Mouse (Mus musculus) ovary, postnatal 10 days (tissue): ENCODE measurements around the gene Upb1.
"Not testable (repeated sequence)": the region's sequence is repeated elsewhere in the genome, so short reads cannot be mapped to it uniquely, and the experiment has no call there.

ENCODE experiments used
- DNase-seq: peaks from one replicate; pipeline ENCODE4 v3.0.0; 2022; ENCODE audit warnings: low spot score

The Upb1 gene

GRCm38 (mm10) chr10:75400958-75401357 lies at the start of gene Upb1:
TSS of gene Upb1 (plus strand) at chr10:75401115.
- no peak for DNase-seq

DNA sequence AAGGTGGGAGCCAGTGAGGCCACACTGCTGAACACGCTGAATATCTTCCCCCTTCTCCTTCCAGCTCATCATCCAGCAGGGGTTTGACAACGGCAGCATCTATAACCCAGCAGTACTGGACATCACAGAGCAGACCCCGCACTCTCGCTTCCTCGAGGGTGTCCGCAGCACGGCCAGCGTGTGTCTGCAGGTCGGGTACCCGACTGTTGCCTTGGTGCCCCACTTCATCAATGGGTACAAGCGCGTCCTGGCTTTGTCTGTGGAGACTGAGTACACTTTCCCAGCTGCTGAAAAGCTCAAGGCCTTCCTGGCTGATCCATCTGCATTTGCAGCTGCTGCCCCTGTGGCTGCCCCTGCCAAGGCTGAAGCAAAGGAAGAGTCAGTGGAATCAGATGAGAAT lies 48.4 kb upstream of the Upb1 start:
- DNase-seq, result no peak

GRCm38 (mm10) chr10:75353838-75354241 lies 47.1 kb upstream of the Upb1 start:
- DNase-seq, result not testable (repeated sequence)

DNA sequence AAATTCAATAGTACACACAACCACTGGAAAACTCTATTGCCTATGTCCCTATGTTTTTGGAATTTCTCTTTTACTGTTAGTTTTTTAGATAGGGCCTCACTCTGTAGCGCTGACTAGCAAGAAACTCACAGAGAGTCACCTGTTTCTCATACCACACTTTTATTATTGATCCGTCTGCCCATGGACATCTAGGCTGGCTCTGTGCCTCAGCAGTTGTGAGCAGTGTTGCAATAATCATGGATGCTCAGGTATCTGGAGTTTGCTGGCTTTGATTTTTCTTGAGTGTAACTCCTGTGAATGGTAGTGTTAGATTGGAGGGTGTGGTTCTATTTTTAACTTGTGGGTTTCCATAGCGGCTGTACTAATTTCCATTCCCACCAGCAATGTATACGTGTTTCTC lies 45.6 kb upstream of the Upb1 start:
- no peak for DNase-seq

- DNase-seq, result not testable (repeated sequence)
These were observed 36.7 kb upstream of the Upb1 start for GRCm38 (mm10) chr10:75364214-75364690.

GRCm38 (mm10) chr10:75364796-75365195 lies 36.1 kb upstream of the Upb1 start:
- DNase-seq, result no peak

GRCm38 (mm10) chr10:75365231-75365633 lies 35.7 kb upstream of the Upb1 start:
- no peak for DNase-seq

- not testable (repeated sequence) for DNase-seq
These were observed 27.1 kb upstream of the Upb1 start for GRCm38 (mm10) chr10:75373655-75374351.

DNA sequence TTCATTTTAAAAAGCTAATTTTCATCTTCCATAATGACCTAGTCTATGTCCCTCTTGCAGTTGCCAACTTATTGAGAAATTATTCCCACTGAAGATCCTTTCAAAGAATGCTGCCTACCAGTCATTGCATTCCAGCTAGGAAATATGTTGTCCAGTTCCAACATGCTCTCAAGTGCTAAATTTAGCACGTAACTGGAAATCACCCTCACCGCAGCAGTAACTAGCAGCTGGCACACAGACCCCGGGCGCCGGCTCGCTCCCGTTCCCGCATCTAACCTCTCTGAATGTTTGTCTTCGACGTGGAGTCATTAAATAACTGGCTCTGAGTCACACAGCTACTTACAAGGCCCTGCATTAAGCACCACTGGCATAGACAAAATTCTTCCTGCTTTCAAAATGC lies 22.2 kb upstream of the Upb1 start:
- no peak for DNase-seq

DNA sequence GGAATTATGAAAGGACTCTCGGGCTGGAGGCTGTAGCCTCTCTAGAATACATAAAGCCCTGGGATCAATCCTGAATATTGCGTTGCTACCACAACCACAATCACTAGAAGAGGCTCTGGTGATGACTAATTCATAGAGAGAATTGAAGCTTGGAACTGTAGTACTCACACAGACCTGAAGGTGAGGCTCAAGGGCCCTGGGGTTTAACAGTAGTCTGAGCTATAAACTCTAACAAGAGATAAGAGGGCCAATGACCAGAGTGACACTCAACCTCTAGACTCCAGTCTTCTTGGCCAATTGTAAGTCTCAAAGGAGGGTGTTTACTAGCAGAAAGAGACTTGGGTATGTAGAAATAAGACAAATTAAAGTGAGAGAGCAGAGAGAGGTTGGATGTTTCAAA lies 10.8 kb upstream of the Upb1 start:
- DNase-seq, result no peak

DNA sequence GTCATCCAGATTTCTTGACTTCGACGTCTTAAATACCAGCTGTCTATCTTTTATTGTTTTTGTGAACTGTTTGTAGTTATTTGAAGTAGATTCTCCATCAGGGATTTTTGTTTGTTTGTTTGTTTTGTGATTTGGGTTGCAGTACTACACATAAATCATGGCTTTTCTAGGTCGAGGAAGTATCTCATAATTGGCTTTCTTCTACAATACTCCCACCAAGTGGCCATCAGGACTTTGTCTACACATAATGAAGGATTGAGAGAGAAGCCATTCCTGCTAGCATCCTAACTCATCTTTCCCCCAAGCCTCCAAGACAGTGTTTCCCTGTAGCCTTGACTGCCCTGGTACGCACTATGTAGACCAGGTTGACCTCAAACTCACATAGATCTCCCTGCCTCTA lies 10.1 kb upstream of the Upb1 start:
- no peak for DNase-seq

DNA sequence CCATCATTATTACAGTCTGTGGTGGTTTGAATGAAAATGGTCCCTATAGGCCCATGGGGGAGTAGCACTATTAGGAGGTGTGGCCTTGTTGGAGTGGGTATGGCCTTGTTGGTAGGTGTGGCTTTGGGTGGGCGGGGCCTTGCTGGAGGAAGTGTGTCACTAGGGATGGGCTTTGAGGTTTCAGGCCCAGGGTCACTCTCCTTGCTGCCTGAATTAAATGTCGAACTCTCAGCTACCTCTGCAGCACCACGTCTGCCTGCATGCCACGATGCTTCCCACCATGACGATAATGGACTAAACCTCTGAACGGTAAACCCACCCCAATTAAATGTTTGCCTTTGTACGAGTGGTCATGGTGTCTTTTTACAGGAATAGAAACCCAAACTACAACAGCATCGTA lies 6.1 kb upstream of the Upb1 start:
- DNase-seq, result no peak

- no peak for DNase-seq
These were observed 3.9 kb upstream of the Upb1 start for GRCm38 (mm10) chr10:75396966-75397365.

GRCm38 (mm10) chr10:75405916-75406315 lies 5.0 kb downstream of the Upb1 start:
- no peak for DNase-seq

GRCm38 (mm10) chr10:75406755-75407154 lies 5.8 kb downstream of the Upb1 start:
- DNase-seq, result no peak

- no peak for DNase-seq
These were observed 6.8 kb downstream of the Upb1 start for GRCm38 (mm10) chr10:75407741-75408140.

DNA sequence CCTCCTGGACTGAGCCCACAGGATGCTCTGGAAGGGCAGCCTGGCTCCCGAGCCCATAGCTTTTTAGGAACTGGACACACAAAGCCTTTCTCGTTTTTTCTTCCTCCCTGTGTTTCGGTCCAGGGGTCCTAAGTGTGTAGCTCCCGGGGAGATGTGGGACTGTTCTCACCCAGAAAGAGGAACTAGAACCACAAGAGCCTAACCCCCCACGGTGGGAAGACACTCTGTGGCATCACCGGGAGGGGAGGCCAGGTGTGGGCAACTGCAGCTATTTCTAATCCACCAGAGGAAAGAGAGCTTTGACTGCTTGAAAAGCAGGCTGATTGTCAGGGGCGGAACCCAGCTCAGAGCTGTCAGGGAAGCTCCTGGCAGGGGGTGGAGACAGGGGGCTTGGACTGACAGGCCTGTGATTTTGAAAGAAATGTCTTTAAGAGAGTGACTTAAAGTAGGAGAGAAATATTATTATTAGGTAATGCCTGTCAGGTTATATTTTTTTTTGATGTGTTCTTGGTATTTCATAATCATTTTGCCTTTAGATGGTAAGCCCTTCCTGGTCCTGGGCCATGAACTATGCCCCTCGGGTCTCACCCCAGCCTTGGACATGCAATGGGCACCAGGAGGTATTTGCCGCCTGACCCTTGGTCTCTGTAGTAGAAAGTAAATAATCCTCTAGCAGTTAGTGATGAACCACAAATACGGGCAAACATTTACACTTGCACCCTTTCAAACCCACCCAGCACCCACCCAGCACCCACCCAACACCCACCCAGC lies 10.6 kb downstream of the Upb1 start:
- not testable (repeated sequence) for DNase-seq

- DNase-seq, result no peak
These were observed 11.5 kb downstream of the Upb1 start for GRCm38 (mm10) chr10:75412114-75413103.

- DNase-seq, result no peak
These were observed 14.0 kb downstream of the Upb1 start for GRCm38 (mm10) chr10:75414925-75415324.

- DNase-seq, result no peak
These were observed 16.6 kb downstream of the Upb1 start for GRCm38 (mm10) chr10:75417363-75418042.

- DNase-seq, result no peak
These were observed 17.8 kb downstream of the Upb1 start for GRCm38 (mm10) chr10:75418747-75419146.

DNA sequence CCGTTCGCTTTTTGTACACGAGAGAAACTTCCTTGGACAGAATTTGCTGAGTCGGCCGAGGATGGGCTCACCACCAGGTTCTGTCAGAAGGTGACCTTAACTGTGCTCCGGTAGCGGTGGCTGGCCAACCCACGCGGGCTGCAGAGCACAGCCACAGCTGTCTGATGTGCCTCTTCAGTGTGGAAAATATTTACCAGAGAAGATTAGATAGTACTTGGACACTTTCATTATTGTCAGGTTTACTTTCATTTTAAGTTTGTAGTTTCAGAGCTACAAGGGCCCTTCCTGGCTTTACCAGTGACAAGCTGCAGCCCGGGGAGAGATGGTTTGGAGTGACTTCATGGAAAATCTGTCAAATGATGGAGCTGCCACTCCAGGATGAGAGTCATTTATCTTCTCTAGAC lies 23.6 kb downstream of the Upb1 start:
- no peak for DNase-seq
